Comparison of ENCODE assay signal across 11 mouse cellular contexts in genomic region chr19:41613325-41614087, GRCm38 (mm10). TPM values are rescaled to one million over a fixed set of nuclear protein-coding genes. Genes with fewer than 3 reads are reported as not detected.
DNase-seq lines count a peak whose midpoint lies in the region; ATAC-seq lines count a peak whose summit lies in the region.
"Had no signal": no experiment of that assay in that cellular context is flagged by ENCODE, and none has a peak within 500 bp of the region (broad histone marks: within the 10 kb centered on the region; RNA-seq: fewer than 3 reads in every experiment).

No protein-coding gene starts in this region.

- H3K27me3 ChIP-seq in embryonic facial prominence, embryonic 11.5 days (ENCODE audit: control insufficient read depth, insufficient read depth, low read length) = peaks cover 7% of the 10 kb centered on the region
- peaks cover 23% of the 10 kb centered on the region for H3K27me3 ChIP-seq in hindbrain, embryonic 13.5 days
- no peaks in the 10 kb centered on the region; the same call in 1 of the 2 replicates for H3K27me3 ChIP-seq in midbrain, embryonic 14.5 days (ENCODE audit: control insufficient read depth, insufficient read depth, low read length)

- peak; percentile 59 for DNase-seq in R1 (ENCODE audit: low read depth, low spot score)
- DNase-seq in embryonic facial prominence, embryonic 11.5 days (ENCODE audit: low spot score) = peak; percentile 83
- DNase-seq in midbrain, embryonic 14.5 days = peak; percentile 80
- no peak for DNase-seq in B cell, adult 2 months
- DNase-seq in right cerebral cortex, postnatal 10 days (ENCODE audit: low spot score in 2 of 2) = no peak
- DNase-seq in urinary bladder, postnatal 4 days (ENCODE audit: low spot score in 2 of 2) = no peak
- DNase-seq: lung, postnatal 36 days had no signal

- no peak overlapping the region for H3K4me3 ChIP-seq in embryonic facial prominence, embryonic 11.5 days (ENCODE audit: low read depth, low read length)
- no peak overlapping the region for H3K4me3 ChIP-seq in hindbrain, embryonic 13.5 days
- no peak overlapping the region for H3K4me3 ChIP-seq in midbrain, embryonic 14.5 days (replicated peaks; ENCODE audit: low read depth, low read length)

- H3K9me3 ChIP-seq in embryonic facial prominence, embryonic 11.5 days (replicated peaks; ENCODE audit: control insufficient read depth, low read length) = no peaks in the 10 kb centered on the region
- H3K9me3 ChIP-seq in hindbrain, embryonic 13.5 days = no peaks in the 10 kb centered on the region
- H3K9me3 ChIP-seq in midbrain, embryonic 14.5 days (ENCODE audit: control insufficient read depth, low read length) = no peaks in the 10 kb centered on the region

- H3K4me1 ChIP-seq in embryonic facial prominence, embryonic 11.5 days (ENCODE audit: control insufficient read depth, insufficient read depth, low read length) = peaks cover 8% of the 10 kb centered on the region; the same call in 1 of the 2 replicates
- peaks cover 56% of the 10 kb centered on the region for H3K4me1 ChIP-seq in hindbrain, embryonic 13.5 days (replicated peaks)
- H3K4me1 ChIP-seq in midbrain, embryonic 14.5 days (ENCODE audit: control insufficient read depth, insufficient read depth, low read length) = peaks cover 50% of the 10 kb centered on the region

- no peak overlapping the region; the same call in 1 of the 2 replicates for H3K4me2 ChIP-seq in embryonic facial prominence, embryonic 11.5 days (ENCODE audit: low read depth, low read length)
- H3K4me2 ChIP-seq in hindbrain, embryonic 13.5 days = peak overlapping the region; percentile 23; the same call in 1 of the 2 replicates
- H3K4me2 ChIP-seq in midbrain, embryonic 14.5 days (ENCODE audit: low read length) = peak overlapping the region; percentile 37
- H3K4me2 ChIP-seq: heart, embryonic 11.5 days had no signal

- H3K9ac ChIP-seq in embryonic facial prominence, embryonic 11.5 days (replicated peaks; ENCODE audit: low read length) = no peak overlapping the region
- peak overlapping the region; percentile 43; the same call in 1 of the 2 replicates for H3K9ac ChIP-seq in hindbrain, embryonic 13.5 days
- no peak overlapping the region for H3K9ac ChIP-seq in midbrain, embryonic 14.5 days (replicated peaks; ENCODE audit: low read length)

- H3K27ac ChIP-seq in embryonic facial prominence, embryonic 11.5 days (replicated peaks; ENCODE audit: low read depth, low read length) = no peak overlapping the region
- peak overlapping the region; percentile 75 for H3K27ac ChIP-seq in hindbrain, embryonic 13.5 days
- peak overlapping the region; percentile 63 for H3K27ac ChIP-seq in midbrain, embryonic 14.5 days (replicated peaks; ENCODE audit: low read depth, low read length)

- 21% methylated on average over 16 of the region's 16 CpGs for WGBS in embryonic facial prominence, embryonic 11.5 days
- WGBS in hindbrain, embryonic 13.5 days = 26% methylated on average over 16 of the region's 16 CpGs
- 16% methylated on average over 16 of the region's 16 CpGs for WGBS in midbrain, embryonic 14.5 days

- no peaks in the 10 kb centered on the region for H3K36me3 ChIP-seq in embryonic facial prominence, embryonic 11.5 days (replicated peaks; ENCODE audit: control insufficient read depth, insufficient read depth, low read depth, low read length)
- peaks cover 19% of the 10 kb centered on the region for H3K36me3 ChIP-seq in hindbrain, embryonic 13.5 days
- H3K36me3 ChIP-seq in midbrain, embryonic 14.5 days (ENCODE audit: control insufficient read depth, insufficient read depth, low read length) = no peaks in the 10 kb centered on the region; the same call in 1 of the 2 replicates

- ATAC-seq in embryonic facial prominence, embryonic 11.5 days (replicated peaks; ENCODE audit: insufficient number of reproducible peaks, low FRiP score, low TSS enrichment, low read depth) = peak; percentile 54; the same call in 1 of the 2 replicates
- peak; percentile 66 for ATAC-seq in hindbrain, embryonic 13.5 days (ENCODE audit: low FRiP score)
- ATAC-seq in midbrain, embryonic 14.5 days (ENCODE audit: low FRiP score, low TSS enrichment) = peak; percentile 31; the same call in 1 of the 2 replicates
- ATAC-seq in monocyte, adult 5-6 weeks (replicated peaks; ENCODE audit: insufficient number of reproducible peaks, low FRiP score, low TSS enrichment, poor library complexity, severe bottlenecking) = no peak
- ATAC-seq: CD4-positive, CD25-positive, alpha-beta regulatory T cell, adult 4 months had no signal

RNA-seq across cellular contexts. Expression of gene Gm340, which starts 31.3 kb away (rescaled TPM):
- polyA plus RNA-seq in embryonic facial prominence, embryonic 11.5 days (2014; fragmentation: Nextera tagmentation; extraction: Ambion mirVana) = 4.8 and 5.2 TPM in 2 replicates
- polyA plus RNA-seq in hindbrain, embryonic 13.5 days (2015; fragmentation: Nextera tagmentation; extraction: Ambion mirVana) = 2.7 and 3.3 TPM in 2 replicates
- 4.6 and 5.1 TPM in 2 replicates for polyA plus RNA-seq in midbrain, embryonic 14.5 days (2014; fragmentation: Nextera tagmentation; extraction: Ambion mirVana)
- 19.7 to 34.5 TPM (median 19.9 TPM) in 3 replicates for total RNA-seq in monocyte, adult 5-6 weeks (2017)

Comparison
In these comparisons a context has a peak if more than half of its experiments do, and no peak if none do; other contexts are left out.
1. DNase-seq: peak in R1 (single experiment), embryonic facial prominence, embryonic 11.5 days (single experiment) and midbrain, embryonic 14.5 days (single experiment); none in B cell, adult 2 months (0 of 2), right cerebral cortex, postnatal 10 days (0 of 2) and urinary bladder, postnatal 4 days (0 of 2).